Mouse (Mus musculus) bone marrow, adult 2 months (tissue): ENCODE data around the gene Fam229b. TPM values are rescaled to one million over a fixed set of nuclear protein-coding genes. Genes with fewer than 3 reads are reported as not detected.
A peak's percentile ranks its signal among the peaks of the same experiment; 100 is the strongest.

Experiments used
- H3K27ac ChIP-seq: fragments of 200-500 bp; 2 replicates; pipeline ENCODE4 v1.5.1; 2012; ENCODE audit warnings: low read depth, mild to moderate bottlenecking, control low read depth, inconsistent platforms, low read length; ENCODE audit not compliant: control insufficient read depth, poor library complexity, insufficient read depth
- H3K4me1 ChIP-seq: fragments of 200-500 bp; 2 replicates; pipeline ENCODE4 v1.6.1; 2011; ENCODE audit warnings: low read length; ENCODE audit not compliant: control insufficient read depth, insufficient read depth
- H3K4me3 ChIP-seq: fragments of 200-500 bp; replicated peaks from 2 replicates; pipeline ENCODE3; 2011; ENCODE audit warnings: mild to moderate bottlenecking, low read depth, low read length, control low read depth; ENCODE audit not compliant: control insufficient read depth
- CTCF ChIP-seq: fragments of 200-500 bp; IDR thresholded peaks from 2 replicates; pipeline ENCODE4 v1.5.1; 2011; ENCODE audit warnings: low read length, control low read depth; ENCODE audit not compliant: control insufficient read depth, insufficient read depth
- POLR2A ChIP-seq: fragments of 200-500 bp; IDR thresholded peaks from 2 replicates; pipeline ENCODE4 v1.6.1; 2011; ENCODE audit warnings: low read depth, mild to moderate bottlenecking, control low read depth, low read length, borderline replicate concordance; ENCODE audit not compliant: control insufficient read depth
- WGBS: fragments of 180-500 bp; shearing (Covaris S2); methylation state at CpG from one replicate; pipeline ENCODE4 v1.1.7; 2018; 5-methylcytosine and 5-hydroxymethylcytosine counted together
- polyA plus RNA-seq: library from polyadenylated mRNA; stranded (reverse); fragments of >200 nt; gene quantifications from 2 replicates; pipeline ENCODE4 v1.2.4, GENCODE M21; 2011; ENCODE audit warnings: low replicate concordance; ENCODE audit not compliant: missing spikeins, insufficient read depth, insufficient read length

The Fam229b gene
- polyA plus RNA-seq, 1 experiment = not detected

DNA sequence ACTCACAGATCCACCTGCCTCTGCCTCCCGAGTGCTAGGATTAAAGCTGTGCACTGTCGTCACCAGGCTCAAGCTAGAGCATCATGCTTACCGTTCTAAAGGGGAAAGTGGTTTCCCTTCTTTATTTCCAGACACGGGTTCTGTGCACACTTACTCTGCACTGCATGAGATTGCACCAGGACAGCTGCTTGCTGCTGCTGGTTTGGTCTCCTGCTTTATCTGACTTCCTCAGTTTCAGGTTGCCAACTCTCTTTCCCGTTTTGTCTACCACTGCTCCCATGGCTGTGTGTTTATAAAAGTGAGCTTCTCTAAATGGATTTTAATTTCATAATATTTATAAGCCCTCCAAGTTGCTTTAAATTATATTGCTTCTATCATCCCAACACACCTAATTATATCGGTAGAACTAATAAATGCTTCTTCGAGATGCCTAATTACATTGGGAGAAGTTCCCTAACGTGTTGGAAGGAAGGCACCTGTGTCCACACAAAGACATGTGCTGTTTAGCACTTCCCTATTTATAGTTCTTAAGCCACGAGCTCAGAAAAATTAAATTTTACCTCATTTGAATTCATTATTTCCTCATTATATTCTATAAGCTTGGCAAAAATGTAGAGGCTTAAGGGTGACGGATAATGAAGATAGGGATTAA lies 24.8 kb downstream of the Fam229b start:
- Histone ChIP-seq H3K4me3 (no peak overlapping the region), H3K27ac (no peak overlapping the region), H3K4me1 (no peaks in the 10 kb centered on the region)
- 20% methylated on average over 10 of the region's 10 CpGs for WGBS
- no peak for TF ChIP-seq POLR2A
- no peak for TF ChIP-seq CTCF

DNA sequence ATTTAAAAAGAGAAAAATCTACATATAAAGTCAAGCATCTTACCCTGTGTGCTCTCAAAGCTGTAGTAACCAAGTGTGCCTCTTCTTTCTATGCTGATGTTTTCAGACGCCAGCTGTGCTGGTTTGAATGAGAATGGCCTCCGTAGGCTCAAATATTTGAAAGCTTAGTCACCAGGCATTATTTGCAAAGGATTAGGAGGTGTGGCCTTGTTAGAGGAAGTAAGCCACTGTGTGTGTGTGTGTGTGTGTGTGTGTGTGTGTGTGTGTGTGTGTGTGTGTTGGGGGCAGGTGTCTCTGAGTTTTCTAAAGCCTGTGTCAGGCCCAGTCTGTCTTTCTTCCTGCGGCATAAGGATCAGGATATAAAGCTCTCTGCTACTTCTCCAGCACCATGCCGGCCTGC lies 26.8 kb downstream of the Fam229b start:
- WGBS = 87% methylated on average over 4 of the region's 4 CpGs
- Histone ChIP-seq H3K27ac (no peak overlapping the region), H3K4me1 (no peaks in the 10 kb centered on the region), H3K4me3 (no peak overlapping the region)
- no peak for TF ChIP-seq CTCF
- TF ChIP-seq POLR2A = no peak

DNA sequence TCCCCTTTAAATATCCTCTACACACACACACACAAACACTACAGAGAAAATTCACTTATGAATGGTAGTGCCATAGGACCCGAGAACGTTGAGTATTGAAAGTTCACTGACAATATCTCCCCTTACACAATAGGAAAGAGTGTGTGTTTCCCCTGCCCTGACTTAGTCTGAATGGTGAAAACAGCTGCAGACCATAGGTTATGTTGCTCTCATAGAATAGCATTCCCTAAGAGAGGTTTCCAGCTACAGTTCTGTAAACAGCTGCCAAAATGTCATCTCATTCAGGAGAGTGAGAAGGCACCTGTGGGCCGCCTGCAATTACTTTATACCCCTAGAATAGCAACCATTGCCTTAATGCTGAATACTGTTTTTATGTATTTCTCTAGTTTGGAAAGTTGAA lies 27.3 kb downstream of the Fam229b start:
- H3K27ac ChIP-seq = no peak overlapping the region
- TF ChIP-seq CTCF (no peak), POLR2A (no peak)
- no peaks in the 10 kb centered on the region for H3K4me1 ChIP-seq
- no peak overlapping the region for H3K4me3 ChIP-seq
- 76% methylated on average over 3 of the region's 3 CpGs for WGBS

DNA sequence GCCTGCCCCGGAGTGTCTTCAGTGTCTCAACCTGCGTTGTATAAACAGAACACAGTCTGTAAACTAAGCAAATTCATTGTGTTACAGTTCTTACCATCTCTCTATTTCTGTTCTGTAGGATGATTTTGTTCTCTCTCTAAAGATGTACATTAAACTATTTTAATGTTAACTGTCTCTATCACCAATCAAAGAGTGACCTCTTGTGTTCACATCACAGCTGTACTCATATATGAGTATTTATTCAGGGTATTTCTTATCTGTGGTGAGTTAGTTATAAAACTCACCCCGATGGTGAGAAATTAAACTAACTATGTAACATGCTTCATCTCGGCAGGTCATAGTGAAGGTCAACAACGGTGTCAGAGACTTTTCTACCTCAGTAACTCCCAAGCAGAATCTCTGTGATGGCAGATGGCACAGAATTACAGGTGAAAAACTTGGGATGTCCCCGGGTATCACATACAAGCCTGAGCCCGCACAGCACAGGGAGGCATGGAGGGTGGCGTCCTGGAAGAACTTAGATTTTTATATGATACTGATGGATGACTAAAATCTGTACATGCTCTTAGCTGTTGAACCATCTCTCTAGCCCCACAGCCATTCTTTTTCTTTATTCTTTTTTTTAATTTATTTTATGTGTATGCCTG lies 28.8 kb downstream of the Fam229b start:
- no peaks in the 10 kb centered on the region for H3K4me1 ChIP-seq
- 87% methylated on average over 8 of the region's 8 CpGs for WGBS
- no peak overlapping the region for H3K4me3 ChIP-seq
- no peak for TF ChIP-seq CTCF
- no peak overlapping the region for H3K27ac ChIP-seq

DNA sequence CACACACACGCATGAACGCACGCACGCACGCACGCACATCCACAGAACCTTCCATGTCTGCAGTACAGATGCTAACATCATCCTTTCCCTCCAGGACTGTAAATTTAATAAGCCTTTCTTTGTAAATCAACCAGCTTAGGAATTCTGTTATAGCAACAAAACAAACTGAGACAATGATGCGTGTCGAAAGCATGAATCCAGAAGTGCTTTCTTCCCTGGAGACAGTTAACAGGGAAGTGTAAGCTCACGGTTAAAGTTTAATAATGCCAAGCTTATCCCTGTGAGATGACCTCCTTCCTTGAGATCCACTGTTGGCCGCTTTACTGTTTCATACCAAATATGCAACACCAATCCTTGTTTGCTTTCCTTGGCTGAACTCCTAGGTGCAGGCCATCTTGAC lies 35.0 kb downstream of the Fam229b start:
- Histone ChIP-seq H3K4me1 (no peaks in the 10 kb centered on the region), H3K4me3 (no peak overlapping the region), H3K27ac (no peak overlapping the region)
- no peak for TF ChIP-seq POLR2A
- no peak for TF ChIP-seq CTCF
- WGBS = 88% methylated on average over 10 of the region's 10 CpGs

DNA sequence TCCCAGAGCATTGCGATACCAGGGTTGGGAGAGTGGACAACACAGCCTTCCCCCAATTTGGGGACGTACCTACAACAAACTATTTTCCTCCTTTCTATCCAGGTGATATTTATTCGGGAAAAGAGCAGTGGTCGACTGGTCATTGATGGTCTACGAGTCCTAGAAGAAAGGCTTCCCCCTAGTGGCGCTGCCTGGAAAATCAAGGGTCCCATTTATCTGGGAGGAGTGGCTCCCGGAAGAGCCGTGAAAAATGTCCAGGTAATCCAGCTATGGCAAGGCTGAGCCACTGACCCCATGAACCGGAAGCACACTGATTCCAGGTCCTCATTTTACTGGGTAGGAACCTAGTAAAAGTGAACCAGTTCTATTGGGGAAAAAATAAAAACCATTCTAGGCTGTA lies 36.7 kb downstream of the Fam229b start:
- Histone ChIP-seq H3K27ac (no peak overlapping the region), H3K4me3 (no peak overlapping the region), H3K4me1 (no peaks in the 10 kb centered on the region)
- WGBS = 75% methylated on average over 9 of the region's 9 CpGs
- peak; percentile 7; the same call in 1 of the 2 replicates for TF ChIP-seq CTCF
- no peak for TF ChIP-seq POLR2A

DNA sequence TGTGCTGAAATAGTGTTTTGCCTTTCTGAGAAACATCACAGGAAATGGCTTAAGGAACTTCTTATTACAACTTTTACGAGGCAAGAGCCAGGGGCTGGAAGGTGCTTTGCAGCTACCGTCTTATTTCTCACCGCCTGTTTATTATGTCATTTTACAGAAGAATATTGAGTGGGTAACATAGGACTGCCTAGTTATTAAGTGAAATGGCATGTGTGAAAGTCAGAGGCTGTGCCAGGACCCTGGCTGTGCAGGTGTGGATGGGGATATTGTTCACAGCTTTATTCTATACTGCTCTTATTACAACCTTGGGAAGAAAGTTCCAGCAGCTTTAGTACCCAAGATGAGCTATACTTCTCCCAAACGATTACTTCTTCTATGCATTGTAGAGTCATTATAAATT lies 61.7 kb downstream of the Fam229b start:
- H3K4me1 ChIP-seq = no peaks in the 10 kb centered on the region
- 72% methylated on average over 4 of the region's 4 CpGs for WGBS
- no peak overlapping the region for H3K4me3 ChIP-seq
- TF ChIP-seq POLR2A = no peak
- no peak for TF ChIP-seq CTCF
- H3K27ac ChIP-seq = no peak overlapping the region

Other genes starting within 250 kb of the Fam229b start
- 1.1 and 1.5 TPM in 2 replicates for gene Lama4, start 168.4 kb downstream of the Fam229b start, polyA plus RNA-seq
- 2.2 and 3.7 TPM in 2 replicates for gene Tube1, start 62 bp upstream of the Fam229b start, polyA plus RNA-seq
- gene Ccn6, start 29.9 kb upstream of the Fam229b start, polyA plus RNA-seq = not detected in 2 replicates
- 17.0 and 32.3 TPM in 2 replicates for gene Fyn, start 234.9 kb upstream of the Fam229b start, polyA plus RNA-seq